Mouse (Mus musculus) heart, adult 2 months (tissue): ENCODE results near the gene Pde4d.

Experiments used
- CTCF ChIP-seq: fragments of 200-600 bp; IDR thresholded peaks from 2 replicates; pipeline ENCODE4 v1.8.1; 2022; ENCODE audit warnings: antibody characterized with exemption, mild to moderate bottlenecking, moderate library complexity
- EP300 ChIP-seq: fragments of 200-500 bp; IDR thresholded peaks from 2 replicates; pipeline ENCODE4 v1.6.1; 2011; ENCODE audit warnings: low read depth, low read length, control low read depth; ENCODE audit not compliant: insufficient read depth
- POLR2A ChIP-seq: fragments of 200-500 bp; IDR thresholded peaks from 2 replicates; pipeline ENCODE4 v1.6.1; 2011; ENCODE audit warnings: mild to moderate bottlenecking, low read depth, low read length, control low read depth; ENCODE audit not compliant: insufficient read depth

DNA sequence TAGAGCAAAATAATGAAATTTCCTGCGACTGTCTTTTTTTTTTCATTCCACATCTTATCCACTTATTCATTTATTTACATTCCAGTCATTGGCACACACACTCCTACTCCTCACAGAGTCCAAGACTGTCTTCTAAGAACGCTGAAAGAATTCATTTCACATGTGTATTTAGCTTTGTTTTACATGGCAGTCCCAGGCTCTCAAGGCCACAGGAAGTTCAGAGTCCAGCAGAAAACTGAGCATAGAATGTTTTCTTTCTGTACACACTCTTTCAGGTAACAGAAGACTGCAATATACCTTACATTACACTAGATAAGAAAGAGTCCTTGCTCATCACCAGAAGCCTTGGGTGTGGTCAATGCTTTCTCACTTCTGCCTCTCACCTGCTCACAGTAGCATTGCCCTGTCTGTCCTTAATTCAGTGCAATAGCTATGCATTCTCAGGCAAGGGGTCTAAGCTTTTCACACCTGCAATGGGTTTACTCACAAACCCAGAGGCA lies 1169.5 kb downstream of the Pde4d start:
- TF ChIP-seq CTCF (no peak), EP300 (no peak), POLR2A (no peak)
